In the genomic region with DNA sequence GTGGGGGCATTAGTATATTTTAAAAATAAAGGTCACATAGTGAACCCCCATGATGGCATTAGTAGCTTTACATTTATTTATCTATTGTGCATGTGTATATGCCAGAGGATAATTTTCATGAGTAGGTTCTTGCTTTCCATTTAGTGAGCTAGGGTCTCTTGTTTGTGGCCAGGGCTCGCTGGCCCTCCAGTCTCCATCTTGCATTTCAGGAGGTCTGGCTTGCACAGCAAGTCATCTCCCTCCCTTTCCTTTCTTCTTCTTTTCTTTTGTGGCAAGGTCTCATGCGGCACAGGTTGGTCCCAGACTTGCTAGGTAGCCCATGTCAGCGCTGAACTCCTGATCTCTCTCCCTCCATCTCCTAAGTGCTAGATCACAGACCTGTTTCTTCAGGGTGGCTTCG, we compare ENCODE assay signal across 8 mouse cellular contexts. TPM values are rescaled to one million over a fixed set of nuclear protein-coding genes. Genes with fewer than 3 reads are reported as not detected.
DNase-seq lines count a peak whose midpoint lies in the region; ATAC-seq and TF ChIP-seq lines count a peak whose summit lies in the region.

No protein-coding gene starts in this region.

- no peak for TF ChIP-seq EP300 in liver, postnatal 0 days (IDR thresholded peaks at IDR 0.05; ENCODE audit: low read depth)

- no peak for TF ChIP-seq CTCF in liver, postnatal 0 days (IDR thresholded peaks at IDR 0.05; ENCODE audit: low read depth)

- H3K4me3 ChIP-seq in heart, embryonic 14.5 days (ENCODE audit: control insufficient read depth in 1 of 2, insufficient read depth in 1 of 2, low read depth in 1 of 2, low read length in 2 of 2), result peak overlapping the region in 1 of 2 experiments; percentile 89; a peak in 3 of 4 replicates
- H3K4me3 ChIP-seq in forebrain, embryonic 14.5 days (ENCODE audit: low read depth, low read length), result peak overlapping the region; percentile 86
- peak overlapping the region; percentile 86 for H3K4me3 ChIP-seq in liver, postnatal 0 days (ENCODE audit: low read depth, low read length)

- H3K27me3 ChIP-seq in heart, embryonic 14.5 days (ENCODE audit: control insufficient read depth, insufficient read depth, low read length), result no peaks in the 10 kb centered on the region
- no peaks in the 10 kb centered on the region for H3K27me3 ChIP-seq in forebrain, embryonic 14.5 days (replicated peaks; ENCODE audit: control insufficient read depth, insufficient read depth, low read length)
- no peaks in the 10 kb centered on the region for H3K27me3 ChIP-seq in liver, postnatal 0 days (ENCODE audit: insufficient read depth, low read length)

- H3K4me1 ChIP-seq in heart, embryonic 14.5 days (ENCODE audit: control insufficient read depth in 2 of 2, insufficient read depth in 2 of 2, low read length in 2 of 2), result peaks cover 2 to 8% of the 10 kb centered on the region in 2 experiments; a peak in 3 of 4 replicates
- peaks cover 7% of the 10 kb centered on the region for H3K4me1 ChIP-seq in forebrain, embryonic 14.5 days (ENCODE audit: control insufficient read depth, insufficient read depth, low read length)
- H3K4me1 ChIP-seq in liver, postnatal 0 days (ENCODE audit: insufficient read depth), result peaks cover 6% of the 10 kb centered on the region; the same call in 1 of the 2 replicates

- ATAC-seq in heart, embryonic 14.5 days (ENCODE audit: insufficient number of reproducible peaks, insufficient read depth, low FRiP score, low read depth), result no peak
- ATAC-seq in forebrain, embryonic 14.5 days, result no peak
- no peak for ATAC-seq in liver, postnatal 0 days
- no peak for ATAC-seq in inflammation-experienced regulatory T-cells, adult 6 months

- H3K9me3 ChIP-seq in heart, embryonic 14.5 days (ENCODE audit: control insufficient read depth, low read length), result no peaks in the 10 kb centered on the region
- H3K9me3 ChIP-seq in forebrain, embryonic 14.5 days (replicated peaks; ENCODE audit: control insufficient read depth, low read length), result no peaks in the 10 kb centered on the region
- no peaks in the 10 kb centered on the region for H3K9me3 ChIP-seq in liver, postnatal 0 days (ENCODE audit: low read length)

- 43% methylated on average over 4 of the region's 4 CpGs for WGBS in heart, embryonic 14.5 days
- WGBS in forebrain, embryonic 14.5 days, result 18% methylated on average over 4 of the region's 4 CpGs
- 22% methylated on average over 4 of the region's 4 CpGs for WGBS in liver, postnatal 0 days (ENCODE audit: insufficient replicate concordance)

- H3K36me3 ChIP-seq in heart, embryonic 14.5 days (ENCODE audit: control insufficient read depth, insufficient read depth, low read length), result no peaks in the 10 kb centered on the region
- no peaks in the 10 kb centered on the region for H3K36me3 ChIP-seq in forebrain, embryonic 14.5 days (ENCODE audit: control insufficient read depth, insufficient read depth, low read length)
- H3K36me3 ChIP-seq in liver, postnatal 0 days (replicated peaks; ENCODE audit: insufficient read depth, low read length), result no peaks in the 10 kb centered on the region; the same call in 1 of the 2 replicates

- H3K27ac ChIP-seq in heart, embryonic 14.5 days (replicated peaks in 1 of 2; ENCODE audit: control insufficient read depth in 1 of 2, insufficient read depth in 1 of 2, low read depth in 2 of 2, low read length in 2 of 2), result peak overlapping the region in 1 of 2 experiments; percentile 20; a peak in 2 of 4 replicates
- no peak overlapping the region for H3K27ac ChIP-seq in forebrain, embryonic 14.5 days (ENCODE audit: low read depth, low read length)
- H3K27ac ChIP-seq in liver, postnatal 0 days (ENCODE audit: low read depth), result no peak overlapping the region

- H3K4me2 ChIP-seq in heart, embryonic 14.5 days (ENCODE audit: low read length), result peak overlapping the region; percentile 70
- peak overlapping the region; percentile 55 for H3K4me2 ChIP-seq in forebrain, embryonic 14.5 days (ENCODE audit: low read length)
- peak overlapping the region; percentile 80 for H3K4me2 ChIP-seq in liver, postnatal 0 days (ENCODE audit: low read depth, low read length)

- peak overlapping the region; percentile 94 for H3K9ac ChIP-seq in heart, embryonic 14.5 days (ENCODE audit: low read length)
- peak overlapping the region; percentile 46; the same call in 1 of the 2 replicates for H3K9ac ChIP-seq in forebrain, embryonic 14.5 days (ENCODE audit: low read length)
- H3K9ac ChIP-seq in liver, postnatal 0 days (replicated peaks), result no peak overlapping the region

- no peak for DNase-seq in heart, adult 18-20 months
- DNase-seq in NIH3T3 (ENCODE audit: low read depth), result peak; percentile 15
- peak; percentile 19 for DNase-seq in forebrain, embryonic 14.5 days (ENCODE audit: low spot score)
- no peak for DNase-seq in liver, postnatal 0 days
- DNase-seq in yolk sac, embryonic 10.5 days (ENCODE audit: low spot score), result no peak
- no peak for DNase-seq in frontal cortex, postnatal 25 days (ENCODE audit: low spot score in 2 of 2)

RNA-seq across cellular contexts. Expression of gene Nbeal1, which starts 1.0 kb away (rescaled TPM):
- polyA plus RNA-seq in heart, embryonic 14.5 days (2014; fragmentation: Nextera tagmentation; extraction: Ambion mirVana), result 12.3 and 12.6 TPM in 2 replicates
- 10 to 100 TPM; 48.4 to 49.9 TPM for total RNA-seq in heart, adult 18-20 months (2021)
- polyA plus RNA-seq in forebrain, embryonic 14.5 days (2014; fragmentation: Nextera tagmentation; extraction: Ambion mirVana), result 6.5 and 9.4 TPM in 2 replicates
- polyA plus RNA-seq in liver, postnatal 0 days (2015; fragmentation: Nextera tagmentation; extraction: Ambion mirVana), result 2.1 and 2.6 TPM in 2 replicates
- 1 to 10 TPM; 4.7 to 8.7 (median 8.5) TPM for polyA plus RNA-seq in inflammation-experienced regulatory T-cells, adult 6 months (2017; shearing (Covaris generic))

Comparison
In these comparisons a context has a peak if more than half of its experiments do, and no peak if none do; other contexts are left out.
1. DNase-seq: peak in NIH3T3 (single experiment) and forebrain, embryonic 14.5 days (single experiment); none in heart, adult 18-20 months (0 of 2), liver, postnatal 0 days (single experiment), yolk sac, embryonic 10.5 days (single experiment) and frontal cortex, postnatal 25 days (0 of 2).
2. Peak in every context shown above with its lines, with median percentiles within 50 percentile points of each other: H3K4me2 ChIP-seq.